Mouse (Mus musculus) heart, postnatal 14 days (tissue): ENCODE data around the gene Cmah. TPM values are rescaled to one million over a fixed set of nuclear protein-coding genes. Genes with fewer than 3 reads are reported as not detected.

Source experiments
- DNase-seq, 2 experiments: peaks; one replicate each; pipeline ENCODE4 v3.0.0; 2021 to 2022
- intact Hi-C: fragments of 180-260 bp; cut with DNase I; formaldehyde crosslinking; loops from one replicate; pipeline ENCODE4 v1.15.1; 2025
- long read RNA-seq, 2 experiments: library from polyadenylated mRNA; stranded (forward); transcript quantifications; one replicate each; pipeline ENCODE4 v2.0.0; 2021
- total RNA-seq, 2 experiments: library from RNA; stranded (reverse); gene quantifications; 2 replicates each; pipeline ENCODE4 v1.2.3; 2021

Cmah gene
- 1 to 10 TPM; 3.5 to 4.6 TPM for total RNA-seq
- long read RNA-seq, experiment 1, partial matches to known transcripts = 0 of 4 reads
- long read RNA-seq, experiment 1, other reads (novel, unspliced or antisense) = 4 of 4 reads
- long read RNA-seq, experiment 2, partial matches to known transcripts = 0 of 2 reads
- long read RNA-seq, experiment 2, other reads (novel, unspliced or antisense) = 2 of 2 reads

- no peak for DNase-seq
- intact Hi-C loops = no loop called here
These were observed at the start of gene Cmah for GRCm38 (mm10) chr13:24327201-24327600. Cmah (plus strand) TSS chr13:24327404.

DNA sequence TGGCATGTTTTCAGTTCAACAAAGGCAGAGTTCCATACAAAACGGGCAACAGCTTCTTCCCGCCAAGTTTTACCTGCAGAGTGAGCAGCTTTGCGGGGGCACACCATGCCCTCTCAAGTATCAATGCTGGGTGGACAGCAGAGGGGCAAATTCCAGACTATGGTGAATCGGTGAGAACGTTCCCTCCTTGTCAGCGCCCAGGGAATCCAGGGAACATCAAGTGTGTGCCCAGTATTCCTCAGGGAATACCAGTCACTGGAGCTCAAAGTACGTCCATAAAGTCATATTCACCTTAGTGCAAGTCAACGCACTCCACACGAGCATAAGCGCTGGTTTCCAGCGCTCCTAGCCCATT lies 47.8 kb upstream of the Cmah start:
- intact Hi-C loops = no loop called here
- no peak for DNase-seq

DNA sequence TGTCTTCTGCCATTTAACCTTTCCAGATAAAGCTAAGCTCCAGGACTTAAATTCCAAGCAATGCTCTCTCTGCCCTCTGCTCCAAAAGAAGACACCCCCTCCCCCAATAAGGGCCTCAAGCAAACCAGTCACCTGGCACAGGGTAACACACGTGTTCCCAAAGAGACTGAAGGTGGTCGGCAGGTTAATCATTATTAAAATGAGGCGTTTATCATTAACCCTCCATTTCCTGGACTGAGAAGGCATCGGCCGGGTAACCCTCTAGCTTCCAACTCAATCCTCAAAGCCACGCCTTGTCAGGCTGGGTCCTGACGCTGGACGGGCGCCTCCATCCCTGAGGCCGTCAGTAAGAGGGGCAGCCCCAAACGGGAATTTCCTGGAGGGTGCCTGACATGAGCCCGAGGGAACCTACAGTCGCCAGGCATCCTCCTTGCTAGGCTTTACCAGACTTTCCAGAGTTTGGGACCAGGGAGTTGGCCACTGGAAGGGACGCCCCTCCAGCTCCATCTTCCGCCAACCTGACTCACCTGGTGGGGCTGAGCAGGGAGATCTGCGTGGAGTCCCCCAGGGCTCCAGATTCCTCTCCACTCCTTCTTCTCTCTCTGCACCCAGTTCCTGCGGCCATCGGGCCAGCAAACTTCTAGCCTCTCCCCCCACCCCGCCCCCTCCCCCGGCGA lies 47.3 kb upstream of the Cmah start:
- DNase-seq = peak in 1 of 2 experiments; percentile 20
- intact Hi-C loops = loop anchor here (2.0 to 5.0 kb wide), 2 partner anchors 171 to 253 kb away; no protein-coding TSS in a partner anchor

DNA sequence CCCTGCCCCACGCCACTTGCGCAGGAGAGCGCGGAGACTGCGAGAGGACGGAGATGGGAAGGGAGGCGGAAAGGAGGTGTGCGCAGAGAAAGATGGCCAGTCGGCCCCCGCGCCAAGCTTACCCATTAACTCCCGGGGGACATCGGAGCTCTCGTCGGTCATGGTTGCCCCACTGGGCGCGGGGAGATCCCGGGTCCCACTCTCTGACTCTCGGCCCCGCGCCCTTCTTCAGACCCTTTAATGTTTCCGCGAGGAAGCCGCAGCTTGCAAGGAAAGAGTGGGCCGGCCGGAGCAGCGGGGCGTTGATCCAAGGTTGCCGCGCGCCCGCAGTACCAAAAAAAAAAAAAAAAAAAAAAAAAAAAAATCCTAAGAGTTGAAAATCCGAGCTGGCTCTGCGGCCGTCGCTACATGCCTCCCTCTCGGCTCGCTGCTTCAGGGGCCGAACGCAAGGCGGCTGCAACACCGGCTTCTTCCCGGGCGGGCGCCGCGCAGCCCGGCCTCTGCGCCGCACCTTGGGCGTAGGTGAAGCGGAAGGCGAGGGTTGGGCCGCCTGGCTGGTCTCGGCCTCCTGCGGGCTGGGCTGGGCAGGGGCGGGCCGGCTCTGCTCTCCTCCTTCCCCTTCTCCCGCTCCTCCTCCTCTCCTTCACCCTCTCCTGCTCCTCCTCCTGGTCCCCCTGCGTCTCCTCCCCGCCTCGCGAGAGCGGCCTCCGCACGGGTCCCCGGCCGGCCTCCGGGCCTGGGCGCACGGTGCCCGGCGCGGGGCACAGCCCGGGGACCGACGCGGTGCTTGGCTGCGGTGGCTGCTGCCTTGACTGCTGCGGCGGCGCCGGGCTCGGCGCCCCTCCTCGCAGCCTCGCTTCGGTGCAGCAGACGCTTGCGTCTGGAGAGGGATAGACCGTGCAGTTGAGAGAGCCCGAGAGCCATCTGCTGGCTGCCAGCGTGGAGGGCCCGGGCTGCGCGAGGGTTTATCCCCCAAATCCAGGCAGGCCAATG lies 46.5 kb upstream of the Cmah start, which contains the start of gene Carmil1:
Gene Carmil1 (minus strand): TSS at position 357 of the 993 bp plus-strand sequence.
- peak; percentile 78 to 81 for DNase-seq
- intact Hi-C loops = loop anchor here (2.0 to 5.0 kb wide), 2 partner anchors 172 to 253 kb away; no protein-coding TSS in a partner anchor

GRCm38 (mm10) chr13:24287381-24287780 lies 39.8 kb upstream of the Cmah start:
- intact Hi-C loops = no loop called here
- no peak for DNase-seq

- peak; percentile 38 to 68 for DNase-seq
- intact Hi-C loops = loop anchor here (2.0 to 5.0 kb wide), 3 partner anchors 270 to 505 kb away; no protein-coding TSS in a partner anchor
These were observed 30.0 kb upstream of the Cmah start for GRCm38 (mm10) chr13:24297252-24297651.

DNA sequence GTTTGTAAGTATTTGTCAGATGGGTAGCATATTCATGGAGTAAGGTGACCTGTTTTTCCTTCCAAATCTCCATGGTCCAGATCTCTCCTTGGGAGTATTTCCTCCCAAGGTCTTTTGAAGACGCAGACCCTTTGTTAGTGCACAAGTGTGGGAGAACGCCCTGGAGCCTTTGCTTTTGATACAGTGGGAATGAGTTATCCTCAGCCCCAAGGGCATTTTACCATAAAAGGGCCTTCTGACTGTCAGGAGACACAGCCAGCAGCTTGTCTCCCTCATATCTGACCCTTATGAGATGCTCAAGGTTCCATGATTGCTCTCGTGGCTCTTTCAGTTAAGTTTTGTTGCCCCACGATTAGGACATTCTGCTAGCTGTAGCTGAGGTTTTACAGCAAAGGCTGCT lies 21.7 kb upstream of the Cmah start:
- no peak for DNase-seq
- intact Hi-C loops = no loop called here

GRCm38 (mm10) chr13:24306248-24306647 lies 21.0 kb upstream of the Cmah start:
- intact Hi-C loops = no loop called here
- DNase-seq = no peak

GRCm38 (mm10) chr13:24311011-24311940 lies 15.9 kb upstream of the Cmah start:
- intact Hi-C loops = no loop called here
- no peak for DNase-seq

DNA sequence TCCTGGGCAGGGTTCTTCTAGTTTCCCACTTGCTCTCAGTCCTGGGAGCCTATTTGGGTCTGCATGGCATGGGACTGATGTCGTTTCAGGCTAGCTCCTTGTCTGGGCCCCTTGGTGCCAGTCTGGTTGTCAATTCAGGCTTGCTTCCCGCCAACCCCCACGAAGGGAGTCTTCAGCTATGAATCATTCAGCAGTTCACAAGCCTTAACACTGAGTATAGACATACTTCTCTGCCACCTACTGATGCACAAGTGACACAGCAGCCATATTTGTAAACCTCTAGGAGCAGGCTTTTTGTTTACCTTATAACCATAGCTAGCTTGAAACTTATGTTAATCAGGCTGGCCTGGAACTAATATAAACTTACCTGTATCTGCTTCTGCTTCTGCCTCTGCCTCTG lies 10.6 kb upstream of the Cmah start:
- intact Hi-C loops = loop anchor here (5.0 kb wide), 1 partner anchor 279 kb away; no protein-coding TSS in a partner anchor
- no peak for DNase-seq

- intact Hi-C loops = loop anchor here (5.0 kb wide), 1 partner anchor 281 kb away; no protein-coding TSS in a partner anchor
- DNase-seq = peak in 1 of 2 experiments; percentile 33
These were observed 8.6 kb upstream of the Cmah start for GRCm38 (mm10) chr13:24318618-24319017.

DNA sequence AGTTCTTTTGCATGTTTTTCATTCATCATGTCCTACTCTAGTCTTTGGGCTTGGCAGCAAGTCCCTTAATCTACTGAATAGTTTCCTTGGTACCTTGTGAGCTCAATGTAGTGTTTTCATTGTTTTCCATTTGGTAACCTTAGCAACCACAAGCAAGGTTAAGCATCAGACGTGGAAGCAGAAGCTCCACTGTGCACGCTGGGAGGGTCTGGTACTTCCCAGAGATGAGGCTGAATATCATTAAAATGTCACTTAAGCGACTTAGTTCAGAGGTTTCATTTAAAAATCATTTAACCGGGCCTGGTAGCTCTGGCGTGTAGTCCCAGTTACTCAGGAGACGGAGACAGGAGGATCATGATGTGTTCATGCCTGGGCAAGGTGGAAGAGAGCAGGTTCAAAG lies 5.9 kb upstream of the Cmah start:
- no peak for DNase-seq
- intact Hi-C loops = no loop called here

- no peak for DNase-seq
- intact Hi-C loops = no loop called here
These were observed 1.0 kb downstream of the Cmah start for GRCm38 (mm10) chr13:24328036-24328817.

GRCm38 (mm10) chr13:24330128-24330527 lies 2.9 kb downstream of the Cmah start:
- intact Hi-C loops = loop anchor here (10.0 kb wide), 2 partner anchors 145 to 595 kb away; no protein-coding TSS in a partner anchor
- no peak for DNase-seq

GRCm38 (mm10) chr13:24330836-24331523 lies 3.8 kb downstream of the Cmah start:
- intact Hi-C loops = loop anchor here (10.0 kb wide), 2 partner anchors 144 to 594 kb away; no protein-coding TSS in a partner anchor
- DNase-seq = no peak

- DNase-seq = no peak
- intact Hi-C loops = loop anchor here (10.0 kb wide), 2 partner anchors 142 to 592 kb away; no protein-coding TSS in a partner anchor
These were observed 5.3 kb downstream of the Cmah start for GRCm38 (mm10) chr13:24332537-24332936.

DNA sequence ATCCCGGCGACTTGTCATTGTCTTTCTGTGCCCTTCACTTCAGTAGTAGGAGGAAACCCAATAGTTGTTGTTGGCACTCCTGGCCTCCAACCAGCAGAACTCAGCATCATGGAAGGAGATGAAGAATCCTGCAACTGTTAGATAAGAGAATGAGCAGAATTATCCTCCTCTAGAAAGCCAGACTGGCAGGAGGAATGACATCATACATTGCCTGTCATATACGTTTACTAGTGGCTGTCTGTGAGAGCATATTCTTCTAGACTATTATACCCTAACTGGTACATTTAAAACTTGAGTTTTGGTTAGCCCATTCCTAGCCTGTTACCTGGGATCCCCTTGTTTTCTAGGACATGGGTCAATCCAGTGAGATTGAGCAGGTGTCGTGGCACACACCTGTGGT lies 9.6 kb downstream of the Cmah start:
- no peak for DNase-seq
- intact Hi-C loops = loop anchor here (5.0 to 10.0 kb wide), 3 partner anchors 138 to 588 kb away; no protein-coding TSS in a partner anchor

DNA sequence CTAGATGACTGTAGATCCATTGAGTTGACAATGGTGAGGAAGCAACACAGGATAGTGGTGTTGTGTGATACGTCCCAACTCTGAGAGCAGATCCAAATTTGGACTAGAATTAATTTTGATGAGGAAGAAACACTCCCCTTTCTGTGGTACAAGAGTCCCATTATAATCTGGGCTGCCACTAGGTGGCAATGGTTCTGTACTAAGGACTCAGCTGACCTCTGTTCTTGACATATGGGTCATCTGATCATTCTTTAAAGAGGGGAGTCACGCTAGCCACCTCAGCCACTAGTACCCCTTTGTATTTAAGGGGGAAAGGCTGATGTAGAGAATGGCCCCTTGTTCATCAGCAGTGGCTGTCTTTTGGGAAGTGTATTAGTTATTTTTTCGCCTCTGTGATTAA lies 10.7 kb downstream of the Cmah start:
- peak; percentile 24 to 58 for DNase-seq
- intact Hi-C loops = loop anchor here (5.0 to 10.0 kb wide), 3 partner anchors 137 to 587 kb away; no protein-coding TSS in a partner anchor
